9 mouse cellular contexts compared by ENCODE assay signal in genomic region chr4:150239951-150240368, GRCm38 (mm10). TPM values are rescaled to one million over a fixed set of nuclear protein-coding genes. Genes with fewer than 3 reads are reported as not detected.
A peak's percentile ranks its signal among the peaks of the same experiment; 100 is the strongest.
DNase-seq lines count a peak whose midpoint lies in the region; ATAC-seq lines count a peak whose summit lies in the region.
"Had no signal": no experiment of that assay in that cellular context is flagged by ENCODE, and none has a peak within 500 bp of the region (broad histone marks: within the 10 kb centered on the region; RNA-seq: fewer than 3 reads in every experiment).

No protein-coding gene starts in this region.

- DNase-seq in ES-CJ7 (ENCODE audit: low read depth, low spot score): peak; percentile 100
- DNase-seq in c-Kit-positive CD71-negative TER-119-negative erythroid progenitor cells, embryonic 14.5 days (ENCODE audit: low read depth): peak; percentile 91
- DNase-seq in fibroblast of lung, adult 2 months (ENCODE audit: low read depth): peak; percentile 82
- DNase-seq in heart, postnatal 25 days (ENCODE audit: low spot score): peak; percentile 27
- DNase-seq in large intestine, adult 2 months (ENCODE audit: low read depth, low spot score): peak; percentile 84
- peak; percentile 65 to 84 for DNase-seq in lung, adult 18-20 months
- DNase-seq in thymus, adult 18-20 months: peak; percentile 46 to 74

- no peak overlapping the region for H3K9ac ChIP-seq in neural tube, embryonic 14.5 days (replicated peaks; ENCODE audit: low read depth, low read length)

- no peak overlapping the region for H3K27ac ChIP-seq in neural tube, embryonic 14.5 days (ENCODE audit: low read depth, low read length)

- intact Hi-C loops in heart, postnatal 25 days (cut with DNase I): loop anchor here (2.0 kb wide), 1 partner anchor 21 kb away; no protein-coding TSS in a partner anchor

- peaks cover 30% of the 10 kb centered on the region for H3K4me1 ChIP-seq in neural tube, embryonic 14.5 days (ENCODE audit: control insufficient read depth, insufficient read depth, low read length)

- no peak overlapping the region for H3K4me3 ChIP-seq in neural tube, embryonic 14.5 days (ENCODE audit: low read depth, low read length)

- no peak for ATAC-seq in neural tube, embryonic 14.5 days (ENCODE audit: low read depth)

- peak overlapping the region; percentile 88; the same call in 1 of the 2 replicates for H3K4me2 ChIP-seq in neural tube, embryonic 14.5 days (ENCODE audit: low read depth, low read length)

- H3K27me3 ChIP-seq in neural tube, embryonic 14.5 days (ENCODE audit: control insufficient read depth, insufficient read depth, low read length): no peaks in the 10 kb centered on the region

- 10% methylated on average over 6 of the region's 6 CpGs for WGBS in large intestine, adult 2 months
- WGBS in neural tube, embryonic 14.5 days: 3% methylated on average over 6 of the region's 6 CpGs

- peaks cover 26% of the 10 kb centered on the region for H3K36me3 ChIP-seq in neural tube, embryonic 14.5 days (ENCODE audit: control insufficient read depth, insufficient read depth, low read length)

- no peaks in the 10 kb centered on the region for H3K9me3 ChIP-seq in neural tube, embryonic 14.5 days (ENCODE audit: control insufficient read depth, low read length)

RNA-seq across cellular contexts. Expression of gene Eno1, which starts 3.4 kb away (rescaled TPM):
- 100 to 1,000 TPM; 119 to 136 TPM for total RNA-seq in heart, postnatal 25 days (2021)
- 341 and 516 TPM in 2 replicates for polyA plus RNA-seq in large intestine, adult 2 months (2012; rRNA removed)
- 974 and 1,050 TPM in 2 replicates for polyA plus RNA-seq in neural tube, embryonic 14.5 days (2014; fragmentation: Nextera tagmentation; extraction: Ambion mirVana)

RNA-seq across cellular contexts. Expression of gene Car6, which starts 38.8 kb away (rescaled TPM):
- total RNA-seq in heart, postnatal 25 days (2021): not detected
- polyA plus RNA-seq in large intestine, adult 2 months (2012; rRNA removed): not detected in 2 replicates
- not detected in 2 replicates for polyA plus RNA-seq in neural tube, embryonic 14.5 days (2014; fragmentation: Nextera tagmentation; extraction: Ambion mirVana)
- total RNA-seq: left cerebral cortex, adult 8-10 months had no signal

RNA-seq across cellular contexts. Expression of gene Rere, which starts 41.5 kb away (rescaled TPM):
- total RNA-seq in heart, postnatal 25 days (2021): 10 to 100 TPM; 37.8 to 51.5 TPM
- polyA plus RNA-seq in large intestine, adult 2 months (2012; rRNA removed): 29.4 and 33.5 TPM in 2 replicates
- polyA plus RNA-seq in neural tube, embryonic 14.5 days (2014; fragmentation: Nextera tagmentation; extraction: Ambion mirVana): 50.5 and 50.7 TPM in 2 replicates

Comparison
In these comparisons a context has a peak if more than half of its experiments do, and no peak if none do; other contexts are left out.
1. DNase-seq: peak in every context shown above with its lines; median percentile 100 in ES-CJ7; 91 in c-Kit-positive CD71-negative TER-119-negative erythroid progenitor cells, embryonic 14.5 days; 84 in large intestine, adult 2 months; 82 in fibroblast of lung, adult 2 months; 74 in lung, adult 18-20 months; 60 in thymus, adult 18-20 months; 27 in heart, postnatal 25 days.